Mouse (Mus musculus) gastrocnemius, postnatal 10 days (tissue): ENCODE measurements at regions not wholly inside any gene's neighbourhood (a gene's known extent, or its start where the extent isn't known, plus 50 kb on each side); places are given as distances from the start of the nearest gene placed in this dataset.

Experiments
- DNase-seq: peaks from one replicate; pipeline ENCODE4 v3.0.0; 2021; ENCODE audit warnings: mixed read lengths

DNA sequence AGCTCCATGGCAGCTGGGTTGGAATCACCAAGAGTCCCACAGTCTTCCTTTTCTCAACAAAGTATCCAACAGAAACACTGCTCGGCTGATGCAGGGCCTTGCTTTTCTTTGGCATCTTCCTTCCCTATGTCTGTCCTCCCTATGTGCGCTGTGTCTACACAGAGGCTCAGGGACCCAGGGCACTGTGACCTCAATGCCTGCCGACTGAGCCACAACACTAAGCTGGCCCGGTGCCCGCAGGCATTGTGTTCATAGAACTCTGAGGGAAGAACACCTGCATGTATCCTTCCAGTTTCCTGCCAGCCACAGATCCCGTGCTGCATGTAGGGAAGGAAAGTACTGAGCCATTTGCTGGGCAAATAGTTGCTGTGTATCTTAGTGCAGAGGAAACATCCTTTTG lies 109.2 kb downstream of the Ets2 start:
- peak; percentile 57 for DNase-seq

- no peak for DNase-seq
Measured at GRCm38 (mm10) chr16:95809127-95809876, 107.4 kb downstream of the Ets2 start.

GRCm38 (mm10) chr16:95806510-95806909 lies 104.6 kb downstream of the Ets2 start:
- DNase-seq = no peak

DNA sequence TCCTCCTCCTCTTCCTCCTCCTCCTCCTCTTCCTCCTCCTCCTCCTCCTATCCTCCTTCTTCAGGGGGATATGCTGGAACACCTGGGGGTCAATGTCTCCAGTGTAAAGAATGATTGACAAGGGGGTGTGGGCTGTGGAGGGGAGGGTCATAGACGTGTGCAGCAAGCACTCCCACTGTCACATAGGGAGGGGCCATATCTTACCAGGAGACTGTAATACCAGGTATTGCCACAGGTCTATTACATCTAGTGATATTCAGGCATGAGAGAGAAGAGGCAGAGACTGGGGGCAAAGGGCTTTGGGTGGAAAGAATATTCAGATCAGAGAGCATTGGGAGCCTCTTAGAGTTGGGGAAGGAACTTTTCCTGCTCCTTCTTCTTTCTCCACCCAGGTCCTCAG lies 102.3 kb downstream of the Ets2 start:
- no peak for DNase-seq

DNA sequence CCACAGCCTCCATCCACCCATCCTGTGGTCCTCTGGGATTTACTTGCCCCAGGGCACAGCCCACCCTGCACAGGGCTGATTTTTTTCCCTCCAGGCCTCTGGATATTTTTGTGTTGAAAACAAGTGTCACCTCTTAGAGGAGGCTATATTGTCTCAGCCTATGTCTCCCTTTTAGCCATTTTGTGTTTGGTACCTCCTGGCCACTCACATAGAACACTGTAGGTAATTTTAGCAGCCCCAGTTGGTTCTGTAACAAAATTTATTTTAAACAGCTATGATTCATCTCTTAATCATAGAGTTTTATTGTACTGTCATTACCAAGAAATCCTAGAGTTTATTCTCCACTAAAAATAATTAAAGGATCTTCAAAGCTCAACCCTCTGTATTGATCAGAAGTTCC lies 100.8 kb downstream of the Ets2 start:
- no peak for DNase-seq

DNA sequence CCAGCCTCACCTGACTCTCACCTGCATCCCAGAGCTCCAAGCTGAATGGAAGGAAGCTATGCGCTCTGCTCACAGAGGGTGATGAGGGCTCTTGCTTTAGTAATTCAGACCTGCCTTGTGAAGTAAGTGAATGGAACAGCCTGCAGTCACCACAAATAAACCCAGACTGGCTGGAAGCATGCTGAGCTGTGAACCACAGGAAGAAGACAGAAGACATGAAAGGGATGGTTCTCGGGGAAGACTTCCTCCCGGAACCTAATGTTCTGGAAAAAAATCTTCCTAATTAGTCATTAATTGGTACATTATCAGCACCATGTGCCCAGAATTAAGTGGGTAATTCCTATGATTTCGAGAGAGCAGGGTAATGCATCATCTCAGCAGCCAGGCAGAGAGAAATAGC lies 100.3 kb downstream of the Ets2 start:
- DNase-seq = no peak

DNA sequence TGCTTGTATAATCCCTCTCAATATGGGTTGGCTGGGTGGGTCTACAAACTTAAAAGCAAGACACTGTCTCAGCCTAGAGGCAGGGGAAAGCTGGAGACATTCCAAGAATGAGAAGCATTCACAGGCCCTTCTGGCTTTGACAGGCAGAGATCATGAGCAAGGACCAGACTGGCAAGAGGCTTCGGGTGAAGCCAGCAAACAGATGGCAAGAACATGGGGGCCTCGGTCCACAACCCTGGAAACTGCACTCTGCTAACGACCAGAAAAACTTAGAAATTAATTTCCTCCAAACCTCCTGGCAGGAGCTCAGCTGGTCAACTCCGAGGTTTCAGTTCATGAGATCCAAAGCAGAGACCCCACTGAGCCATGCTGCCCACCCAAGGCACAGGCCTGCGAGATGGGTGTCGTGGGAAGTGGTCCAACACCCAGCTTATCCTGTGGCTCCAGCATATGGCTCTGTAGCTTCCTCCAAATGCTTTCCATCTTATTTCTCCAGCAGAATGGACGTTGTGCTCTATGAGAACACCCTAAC lies 99.1 kb downstream of the Ets2 start:
- DNase-seq = no peak

GRCm38 (mm10) chr16:95798582-95798981 lies 96.7 kb downstream of the Ets2 start:
- DNase-seq = no peak

DNA sequence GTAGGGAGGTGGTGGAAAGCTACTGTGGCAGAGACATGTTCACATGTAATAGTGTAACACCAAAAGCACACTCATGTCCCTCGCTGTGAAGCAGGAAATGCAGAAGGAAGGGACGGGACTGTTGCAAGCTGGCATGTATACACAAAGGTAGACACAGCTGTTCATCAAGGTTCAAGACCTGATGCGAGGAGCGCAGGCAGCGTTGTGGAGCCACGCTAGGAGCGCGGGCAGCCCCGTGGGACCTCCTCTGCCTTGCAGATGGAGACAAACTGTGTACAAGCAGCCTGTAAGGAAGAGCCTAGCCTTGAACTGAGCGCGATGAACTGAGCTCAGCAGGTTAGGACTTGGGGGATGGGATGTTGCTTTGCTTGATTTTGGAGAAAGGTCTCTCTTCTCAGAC lies 96.2 kb downstream of the Ets2 start:
- no peak for DNase-seq

- DNase-seq = no peak
Measured at GRCm38 (mm10) chr16:95797141-95797540, 95.3 kb downstream of the Ets2 start.

DNA sequence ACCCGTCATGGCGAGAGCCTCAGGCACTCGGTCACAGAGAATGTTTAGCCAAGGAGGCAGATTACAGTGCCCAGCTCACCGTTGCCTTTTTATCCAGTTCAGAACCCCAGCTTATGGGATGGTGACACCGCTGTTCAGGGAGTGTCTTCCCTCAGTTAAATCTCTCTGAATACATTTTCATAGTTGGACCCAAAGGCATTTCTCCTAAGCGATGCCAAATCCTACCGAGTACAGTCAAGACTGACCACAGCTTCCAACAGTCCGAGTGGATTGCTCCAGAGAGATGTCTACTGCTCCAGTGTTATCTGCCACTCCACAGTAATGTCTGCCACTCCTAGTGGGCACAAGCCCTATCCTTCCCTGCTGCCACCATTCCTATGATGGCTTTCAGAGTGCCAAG lies 93.0 kb downstream of the Ets2 start:
- no peak for DNase-seq

DNA sequence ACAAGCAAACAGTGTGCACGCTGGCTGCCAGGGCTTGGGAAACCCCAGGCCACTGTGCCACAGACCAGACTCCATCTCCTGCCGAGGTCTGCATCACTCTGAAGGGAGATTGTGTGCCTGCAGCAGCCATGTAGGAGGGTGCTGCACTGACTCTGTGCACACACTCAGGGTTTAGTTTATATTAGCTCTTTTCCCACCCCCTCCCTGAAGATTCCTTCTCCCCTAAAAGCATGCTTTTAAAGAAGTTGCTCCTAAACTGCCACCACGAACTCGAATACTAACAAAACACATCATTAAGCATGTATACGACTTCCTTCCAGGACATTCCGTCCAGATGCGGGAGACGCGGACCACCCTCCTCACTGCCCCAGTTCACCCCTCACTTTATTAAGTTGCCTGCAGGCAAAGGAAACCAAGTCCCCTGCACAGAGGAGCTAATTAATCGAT lies 92.4 kb downstream of the Ets2 start:
- no peak for DNase-seq

- no peak for DNase-seq
Measured at GRCm38 (mm10) chr16:95790691-95791090, 88.8 kb downstream of the Ets2 start.

GRCm38 (mm10) chr16:95789548-95789947 lies 87.7 kb downstream of the Ets2 start:
- DNase-seq = no peak

GRCm38 (mm10) chr16:95781681-95782080 lies 79.8 kb downstream of the Ets2 start:
- no peak for DNase-seq

GRCm38 (mm10) chr16:95780431-95780830 lies 78.6 kb downstream of the Ets2 start:
- DNase-seq = no peak

DNA sequence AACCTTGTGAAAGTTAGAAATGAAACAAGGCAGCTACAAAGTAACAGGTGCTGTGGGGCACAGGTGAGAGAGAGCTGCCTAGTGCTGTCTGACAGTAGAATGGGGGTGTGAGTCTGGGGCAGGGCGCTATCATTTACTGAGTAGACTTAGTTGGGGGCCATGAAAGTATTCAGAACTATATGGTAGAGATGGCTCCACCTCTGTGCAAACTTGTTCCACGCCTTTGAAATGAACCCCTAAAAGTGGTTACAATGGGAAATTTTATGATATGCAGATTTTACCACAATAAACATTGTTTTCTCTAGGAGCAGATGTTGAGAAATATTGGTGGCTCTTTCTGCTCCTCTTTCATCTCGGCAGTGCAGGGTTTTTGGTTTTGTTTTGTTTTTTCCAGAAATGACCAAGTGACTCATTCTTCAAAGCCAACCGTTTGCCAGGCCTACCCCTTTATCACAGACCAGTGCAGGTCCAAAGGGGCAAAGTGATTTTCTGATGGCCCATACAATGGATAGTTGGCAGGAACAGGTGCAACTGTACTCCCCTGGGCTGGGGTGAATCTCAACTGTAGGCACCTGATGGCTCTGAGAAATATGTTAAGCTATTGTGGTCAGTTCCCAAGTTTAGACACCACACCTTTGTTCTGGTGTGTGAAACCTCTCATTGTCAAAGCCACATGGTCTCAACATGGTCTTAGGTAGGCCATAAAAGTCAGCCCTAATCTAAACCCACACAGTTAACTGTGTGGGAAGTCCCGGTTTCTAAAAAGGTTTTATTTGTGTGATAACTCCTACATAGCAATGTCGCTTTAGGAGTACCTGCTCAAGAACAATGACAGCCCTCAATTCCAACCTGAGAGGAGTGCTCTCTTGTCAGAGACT lies 77.2 kb downstream of the Ets2 start:
- DNase-seq = no peak

GRCm38 (mm10) chr16:95778173-95778572 lies 76.3 kb downstream of the Ets2 start:
- DNase-seq = no peak

DNA sequence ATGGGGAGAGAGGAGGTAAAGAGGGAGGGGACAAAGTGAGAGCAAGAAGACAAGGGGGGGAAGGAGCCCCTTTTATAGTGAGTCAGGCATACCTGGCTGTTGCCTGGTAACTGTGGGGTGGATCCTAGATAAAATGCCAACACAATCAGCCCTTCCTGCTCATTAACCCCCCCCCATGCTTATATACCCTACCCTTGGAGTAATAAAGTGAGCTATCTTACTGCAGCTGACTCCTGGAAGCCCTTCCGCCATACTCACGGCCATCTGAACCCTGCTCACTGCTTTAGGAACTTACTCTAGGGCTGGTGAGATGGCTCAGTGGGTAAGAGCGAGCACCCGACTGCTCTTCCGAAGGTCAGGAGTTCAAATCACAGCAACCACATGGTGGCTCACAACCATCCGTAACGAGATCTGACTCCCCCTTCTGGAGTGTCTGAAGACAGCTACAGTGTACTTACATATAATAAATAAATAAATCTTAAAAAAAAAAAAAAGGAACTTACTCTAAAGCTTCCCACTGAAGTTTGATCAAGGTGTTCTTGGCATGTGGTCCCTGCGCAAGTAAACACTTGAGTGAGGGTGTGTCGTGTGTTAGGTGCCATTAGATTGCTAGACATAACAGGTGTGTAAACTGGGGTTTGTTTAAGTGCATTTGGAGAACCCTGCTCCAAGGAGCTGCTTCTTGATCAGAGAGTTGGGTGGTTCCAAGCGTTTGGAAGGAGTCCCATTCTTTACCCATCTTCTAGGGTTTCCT lies 74.9 kb downstream of the Ets2 start:
- DNase-seq = no peak

DNA sequence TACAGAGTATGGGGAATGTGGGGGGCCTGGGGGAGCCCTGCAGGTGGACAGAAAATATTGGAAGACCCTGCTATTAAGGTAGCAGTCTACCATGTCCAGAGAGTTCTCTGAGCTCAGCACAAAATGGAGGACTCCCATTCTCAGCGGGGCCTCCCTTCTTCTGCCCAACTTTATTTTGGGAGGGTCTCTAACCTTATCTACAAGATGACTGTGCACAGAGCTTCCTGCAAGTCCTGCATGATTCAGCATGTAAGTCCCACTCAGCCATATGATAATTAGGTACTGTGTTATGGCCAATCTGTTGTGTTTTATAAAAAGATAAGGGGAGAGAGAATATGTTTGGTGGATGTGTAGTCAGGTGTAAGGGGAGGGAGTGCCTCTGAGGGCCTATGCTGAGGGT lies 74.1 kb downstream of the Ets2 start:
- DNase-seq = no peak

- no peak for DNase-seq
Measured at GRCm38 (mm10) chr16:95775361-95775760, 73.5 kb downstream of the Ets2 start.

GRCm38 (mm10) chr16:95773151-95773550 lies 71.3 kb downstream of the Ets2 start:
- no peak for DNase-seq
